Mouse (Mus musculus) MEL (cell line): ENCODE results near the gene Erbb4. TPM values are rescaled to one million over a fixed set of nuclear protein-coding genes. Genes with fewer than 3 reads are reported as not detected.

Experiments used
- DNase-seq: peaks from one replicate; pipeline ENCODE4 v3.0.0; 2011; ENCODE audit warnings: low read depth, low spot score
- H3K27ac ChIP-seq: 2 replicates; pipeline ENCODE4 v1.5.1; 2012; ENCODE audit warnings: low read depth, mild to moderate bottlenecking, control low read depth, low read length, moderate library complexity; ENCODE audit not compliant: control insufficient read depth
- H3K27me3 ChIP-seq, 2 experiments: fragments of 150-350 bp in 1 of 2; sonication (generic) in 1 of 2; 2 replicates each; pipeline ENCODE4 v1.6.1; 2012; ENCODE audit warnings: low read length in 2 of 2, mild to moderate bottlenecking in 2 of 2, improper control_type of control experiment in 1 of 2, moderate library complexity in 1 of 2; ENCODE audit not compliant: insufficient read depth in 2 of 2, control insufficient read depth in 1 of 2
- H3K36me3 ChIP-seq, 2 experiments: 2 replicates each; pipeline ENCODE4 v1.6.1; 2012 to 2014; ENCODE audit warnings: low read length in 2 of 2, improper control_type of control experiment in 1 of 2, inconsistent platforms in 1 of 2, mild to moderate bottlenecking in 1 of 2; ENCODE audit not compliant: insufficient read depth in 2 of 2, control insufficient read depth in 1 of 2
- H3K4me1 ChIP-seq, 2 experiments: fragments of 150-350 bp in 1 of 2; sonication (generic) in 1 of 2; 2 replicates each; pipeline ENCODE4 v1.6.1; 2012; ENCODE audit warnings: low read length in 2 of 2, improper control_type of control experiment in 1 of 2, mild to moderate bottlenecking in 1 of 2; ENCODE audit not compliant: insufficient read depth in 2 of 2, control insufficient read depth in 1 of 2
- H3K4me3 ChIP-seq, 2 experiments: fragments of 150-350 bp in 1 of 2; sonication (generic) in 1 of 2; 2 replicates each; pipeline ENCODE4 v1.5.1; 2012; ENCODE audit warnings: low read depth in 2 of 2, low read length in 2 of 2, mild to moderate bottlenecking in 2 of 2, moderate library complexity in 2 of 2, control low read depth in 1 of 2, improper control_type of control experiment in 1 of 2; ENCODE audit not compliant: control insufficient read depth in 1 of 2, insufficient read depth in 1 of 2
- H3K79me2 ChIP-seq: 2 replicates; pipeline ENCODE4 v1.6.1; 2012; ENCODE audit warnings: mild to moderate bottlenecking, low read length, moderate library complexity; ENCODE audit not compliant: control insufficient read depth, poor library complexity, insufficient read depth
- H3K9ac ChIP-seq: 2 replicates; pipeline ENCODE4 v1.6.1; 2012; ENCODE audit warnings: low read depth, mild to moderate bottlenecking, control low read depth, low read length, moderate library complexity; ENCODE audit not compliant: control insufficient read depth, poor library complexity, severe bottlenecking
- H3K9me3 ChIP-seq: fragments of 150-350 bp; sonication (generic); replicated peaks from 2 replicates; pipeline ENCODE4 v1.6.1; 2012; ENCODE audit warnings: mild to moderate bottlenecking, low read length, improper control_type of control experiment, moderate library complexity; ENCODE audit not compliant: insufficient read depth
- E2F4 ChIP-seq: IDR thresholded peaks from 2 replicates; pipeline ENCODE4 v1.6.1; 2011; ENCODE audit warnings: low read depth, low read length, improper control_type of control experiment, borderline replicate concordance
- GABPA ChIP-seq: IDR thresholded peaks from 2 replicates; pipeline ENCODE4 v1.6.1; 2012; ENCODE audit warnings: low read depth, mild to moderate bottlenecking, inconsistent platforms, low read length, improper control_type of control experiment, moderate library complexity
- HCFC1 ChIP-seq: IDR thresholded peaks from 2 replicates; pipeline ENCODE4 v1.6.1; 2012; ENCODE audit warnings: low read depth, mild to moderate bottlenecking, inconsistent platforms, low read length, improper control_type of control experiment, moderate library complexity
- JUND ChIP-seq: IDR thresholded peaks from 2 replicates; pipeline ENCODE4 v1.6.1; 2011; ENCODE audit warnings: low read depth, mild to moderate bottlenecking, improper control_type of control experiment, low read length
- MEF2A ChIP-seq: IDR thresholded peaks from 2 replicates; pipeline ENCODE4 v1.6.1; 2014; ENCODE audit warnings: low read depth, mild to moderate bottlenecking, inconsistent platforms, low read length, improper control_type of control experiment; ENCODE audit not compliant: poor library complexity, insufficient replicate concordance, severe bottlenecking; ENCODE audit errors: extremely low read depth
- MXI1 ChIP-seq: IDR thresholded peaks from 2 replicates; pipeline ENCODE4 v1.6.1; 2011; ENCODE audit warnings: mild to moderate bottlenecking, low read depth, low read length, improper control_type of control experiment
- MYC ChIP-seq: IDR thresholded peaks from 2 replicates; pipeline ENCODE4 v1.6.1; 2011; ENCODE audit warnings: low read depth, mild to moderate bottlenecking, low read length, improper control_type of control experiment, moderate library complexity
- NELFE ChIP-seq: IDR thresholded peaks from 2 replicates; pipeline ENCODE4 v1.6.1; 2011; ENCODE audit warnings: low read depth, low read length, improper control_type of control experiment
- POLR2AphosphoS2 ChIP-seq: IDR thresholded peaks from 2 replicates; pipeline ENCODE4 v1.6.1; 2011; ENCODE audit warnings: low read length, improper control_type of control experiment
- POLR2AphosphoS5 ChIP-seq: IDR thresholded peaks from 2 replicates; pipeline ENCODE4 v1.6.1; 2012; ENCODE audit warnings: low read depth, borderline replicate concordance, mild to moderate bottlenecking, inconsistent platforms, low read length, moderate library complexity, mixed read lengths
- SIN3A ChIP-seq: IDR thresholded peaks from 2 replicates; pipeline ENCODE4 v1.6.1; 2012; ENCODE audit warnings: low read length, improper control_type of control experiment, inconsistent platforms
- TCF12 ChIP-seq: IDR thresholded peaks from 2 replicates; pipeline ENCODE4 v1.6.1; 2014; ENCODE audit warnings: low read depth, mild to moderate bottlenecking, inconsistent platforms, low read length, improper control_type of control experiment, moderate library complexity
- USF1 ChIP-seq: IDR thresholded peaks from 2 replicates; pipeline ENCODE4 v1.6.1; 2014; ENCODE audit warnings: low read depth, mild to moderate bottlenecking, inconsistent platforms, low read length, improper control_type of control experiment, moderate library complexity
- ZKSCAN1 ChIP-seq: IDR thresholded peaks from 2 replicates; pipeline ENCODE4 v1.6.1; 2012; ENCODE audit warnings: low read depth, mild to moderate bottlenecking, inconsistent platforms, low read length, improper control_type of control experiment, moderate library complexity
- ZMIZ1 ChIP-seq: IDR thresholded peaks from 2 replicates; pipeline ENCODE4 v1.6.1; 2012; ENCODE audit warnings: low read depth, mild to moderate bottlenecking, inconsistent platforms, low read length, improper control_type of control experiment, moderate library complexity
- ZNF384 ChIP-seq: IDR thresholded peaks from 2 replicates; pipeline ENCODE4 v1.6.1; 2012; ENCODE audit warnings: low read depth, mild to moderate bottlenecking, inconsistent platforms, low read length, improper control_type of control experiment
- polyA plus RNA-seq, 2 experiments: library from polyadenylated mRNA; stranded (reverse) in 1 of 2; unstranded in 1 of 2; fragments of >175 nt in 1 of 2; fragments of >200 nt in 1 of 2; gene quantifications; 2 replicates each; pipeline versions ENCODE4 v1.2.1 to v1.2.4; 2012; ENCODE audit warnings: low replicate concordance in 2 of 2, low read depth in 1 of 2; ENCODE audit not compliant: insufficient read length in 2 of 2, insufficient read depth in 1 of 2, missing spikeins in 1 of 2
- total RNA-seq: library from RNA; depleted of rRNA; stranded (reverse); fragments of 300-350 nt; gene quantifications from 2 replicates; pipeline ENCODE4 v1.2.3, GENCODE M21; 2012

Gene Erbb4
- total and polyA plus RNA-seq, 3 experiments, result not detected

DNA sequence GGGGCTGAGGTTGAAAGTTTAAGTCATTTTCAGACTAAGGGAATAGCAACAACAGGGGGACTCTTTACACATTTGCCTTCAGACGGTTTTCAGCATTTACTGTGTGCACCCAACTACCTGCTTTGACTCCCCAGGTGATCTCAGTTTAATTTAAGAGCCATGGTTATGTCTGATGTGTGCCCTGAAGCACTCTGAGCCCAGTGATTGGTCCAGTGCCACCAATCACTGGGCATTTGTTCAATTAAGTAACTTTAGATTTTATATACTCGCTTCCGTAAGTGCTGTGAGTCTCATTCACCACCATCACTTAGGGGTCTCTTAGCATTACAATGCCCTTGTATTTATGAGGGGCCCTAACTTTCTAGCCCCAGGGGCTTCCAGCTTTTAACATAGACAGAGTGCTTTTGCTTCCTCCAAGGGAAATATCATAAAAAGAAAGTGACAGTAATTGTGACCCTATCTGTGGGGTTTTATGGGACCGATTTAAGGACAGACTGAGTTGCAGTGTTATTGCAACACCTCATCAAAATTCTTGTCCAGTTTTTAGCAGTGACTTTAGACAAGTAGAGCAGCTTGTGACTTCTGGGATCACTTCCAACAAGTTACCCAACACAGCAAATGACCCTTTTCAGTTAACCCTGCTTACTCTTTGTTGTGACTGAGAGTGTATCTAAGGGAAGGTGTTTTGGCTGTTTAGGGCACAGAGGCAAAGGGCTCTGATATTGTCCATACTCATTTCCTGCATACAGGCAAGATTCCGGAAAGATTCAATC is 134.3 kb downstream of the Erbb4 start:
- no peaks in the 10 kb centered on the region for H3K27me3 ChIP-seq
- H3K9ac ChIP-seq, result no peak overlapping the region
- H3K79me2 ChIP-seq, result no peaks in the 10 kb centered on the region
- H3K27ac ChIP-seq, result no peak overlapping the region
- no peaks in the 10 kb centered on the region for H3K36me3 ChIP-seq
- H3K4me3 ChIP-seq, result no peak overlapping the region
- no peak for DNase-seq
- H3K4me1 ChIP-seq, result no peaks in the 10 kb centered on the region
- no peaks in the 10 kb centered on the region for H3K9me3 ChIP-seq
- TF ChIP-seq ZNF384, result no peak

- H3K27ac ChIP-seq, result no peak overlapping the region
- H3K27me3 ChIP-seq, result no peaks in the 10 kb centered on the region
- no peaks in the 10 kb centered on the region for H3K9me3 ChIP-seq
- no peaks in the 10 kb centered on the region for H3K4me1 ChIP-seq
- TF ChIP-seq MEF2A (no peak), JUND (no peak), ZKSCAN1 (no peak)
- no peaks in the 10 kb centered on the region for H3K36me3 ChIP-seq
- no peak for DNase-seq
- H3K4me3 ChIP-seq, result no peak overlapping the region
- H3K9ac ChIP-seq, result no peak overlapping the region
- no peaks in the 10 kb centered on the region for H3K79me2 ChIP-seq
Measured at GRCm38 (mm10) chr1:68964127-68964526, 143.7 kb downstream of the Erbb4 start.

DNA sequence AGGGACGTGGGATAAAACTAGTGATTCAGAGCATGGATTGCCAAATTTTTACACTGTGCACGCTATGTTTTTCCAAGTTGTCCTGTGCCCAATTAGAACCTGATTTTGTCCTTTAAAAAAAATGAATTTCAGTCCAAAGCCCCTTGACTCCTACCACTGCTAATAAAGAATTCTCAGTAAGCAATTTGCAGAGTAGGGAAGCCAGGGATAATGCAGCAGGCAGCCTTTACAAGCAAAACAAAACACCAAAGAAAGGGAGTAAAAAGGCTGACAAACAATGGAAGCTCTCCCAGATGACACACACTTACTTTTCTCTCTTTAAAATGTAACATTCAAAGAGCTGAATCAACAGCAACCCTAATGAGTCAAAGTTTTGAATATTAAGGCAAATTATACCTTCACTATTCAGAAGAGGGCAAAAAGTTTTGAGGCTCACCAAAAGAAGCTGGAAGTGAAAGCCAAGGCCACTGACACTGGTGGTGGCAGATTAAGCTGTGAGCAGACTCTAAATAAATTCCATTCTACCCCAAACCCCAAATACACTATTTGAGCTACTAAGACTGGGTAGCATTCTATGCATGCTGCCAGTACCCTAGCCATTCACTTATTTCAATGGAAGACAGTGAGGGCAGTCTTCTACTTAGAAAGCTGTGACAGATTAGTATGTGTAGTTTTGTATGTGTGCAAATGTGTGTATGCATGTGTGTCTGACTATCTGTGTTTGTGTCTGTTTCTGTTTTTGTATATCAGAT is 146.3 kb downstream of the Erbb4 start:
- Histone ChIP-seq H3K27ac (no peak overlapping the region), H3K27me3 (no peaks in the 10 kb centered on the region), H3K36me3 (no peaks in the 10 kb centered on the region), H3K9ac (no peak overlapping the region), H3K4me1 (no peaks in the 10 kb centered on the region), H3K4me3 (no peak overlapping the region), H3K9me3 (no peaks in the 10 kb centered on the region), H3K79me2 (no peaks in the 10 kb centered on the region)
- DNase-seq, result no peak
- TF ChIP-seq SIN3A (no peak), MXI1 (no peak), ZMIZ1 (no peak), GABPA (no peak), POLR2AphosphoS2 (no peak), E2F4 (no peak), TCF12 (no peak), ZKSCAN1 (no peak), NELFE (no peak), HCFC1 (no peak), MYC (no peak), POLR2AphosphoS5 (no peak), MEF2A (no peak), USF1 (no peak)
